Mouse (Mus musculus) bone marrow, adult 2 months (tissue): ENCODE results near the gene Atp8a1.

ENCODE experiments used
- CTCF ChIP-seq: fragments of 200-500 bp; IDR thresholded peaks from 2 replicates; pipeline ENCODE4 v1.5.1; 2011; ENCODE audit warnings: low read length, control low read depth; ENCODE audit not compliant: control insufficient read depth, insufficient read depth
- POLR2A ChIP-seq: fragments of 200-500 bp; IDR thresholded peaks from 2 replicates; pipeline ENCODE4 v1.6.1; 2011; ENCODE audit warnings: low read depth, mild to moderate bottlenecking, control low read depth, low read length, borderline replicate concordance; ENCODE audit not compliant: control insufficient read depth

DNA sequence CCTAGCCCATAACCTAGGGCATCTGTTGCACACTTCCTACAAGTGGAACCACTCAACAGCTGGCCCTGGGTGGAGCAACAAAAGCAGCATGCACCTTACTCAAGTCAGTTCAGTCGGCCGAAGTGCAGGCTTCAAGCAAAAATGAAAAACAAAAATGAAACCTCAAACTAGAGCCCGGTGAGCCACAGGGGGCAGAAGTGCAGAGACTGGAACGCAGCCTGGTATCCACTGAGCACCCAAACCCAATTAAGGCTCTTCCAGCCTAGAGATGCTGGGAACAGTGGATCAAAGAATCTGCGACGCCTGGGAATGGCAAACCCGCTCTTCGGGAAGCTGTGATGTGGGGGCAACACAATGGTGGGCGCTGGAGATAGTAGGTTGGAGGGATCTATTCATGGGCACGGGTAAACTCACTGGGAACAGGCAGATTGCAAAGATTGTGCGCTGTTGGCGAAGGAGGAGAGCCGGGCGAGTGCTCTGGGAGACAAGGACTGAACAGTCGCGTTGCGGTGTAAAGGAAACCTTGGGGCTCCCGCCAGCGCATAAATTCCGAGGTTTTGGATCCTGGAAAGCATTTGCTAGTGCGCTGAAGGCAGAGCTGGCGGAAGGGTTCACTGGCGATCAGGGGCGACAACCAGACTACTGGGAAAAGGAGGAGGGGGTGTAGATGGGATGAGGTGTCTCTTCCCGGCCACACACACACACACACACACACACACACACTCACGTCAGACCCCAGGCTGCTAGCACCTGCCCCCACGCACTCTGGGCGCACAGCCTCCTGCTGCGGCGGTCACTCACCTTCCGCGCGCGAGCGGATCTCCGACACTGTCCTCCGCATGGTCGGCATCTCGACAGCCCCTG lies 641 bp downstream of the Atp8a1 start:
- TF ChIP-seq CTCF (no peak), POLR2A (no peak)
